Mouse (Mus musculus) macrophage (primary cell): ENCODE results near the gene Susd6. TPM values are rescaled to one million over a fixed set of nuclear protein-coding genes. Genes with fewer than 3 reads are reported as not detected.

ENCODE experiments used
- H3K27ac ChIP-seq: fragments of 350-480 bp; formaldehyde crosslinking; 2 replicates; pipeline ENCODE4 v1.9.0; 2021
- H3K36me3 ChIP-seq: fragments of 350-480 bp; formaldehyde crosslinking; 2 replicates; pipeline ENCODE4 v1.9.0; 2021; ENCODE audit errors: inconsistent target
- H3K4me3 ChIP-seq: fragments of 350-480 bp; formaldehyde crosslinking; 2 replicates; pipeline ENCODE4 v1.9.0; 2021; ENCODE audit errors: inconsistent target
- H3K79me2 ChIP-seq: fragments of 350-480 bp; formaldehyde crosslinking; 2 replicates; pipeline ENCODE4 v1.9.0; 2021; ENCODE audit errors: inconsistent target
- WGBS: methylation state at CpG from one replicate; pipeline ENCODE4 v1.1.7; 2026; ENCODE audit warnings: inconsistent platforms; ENCODE audit not compliant: missing documents; 5-methylcytosine and 5-hydroxymethylcytosine counted together
- polyA plus RNA-seq: library from polyadenylated mRNA; stranded (reverse); fragments of 250-400 nt; gene quantifications from 3 replicates; pipeline ENCODE4 v1.2.4, GENCODE M21; 2018; ENCODE audit warnings: inconsistent platforms

The Susd6 gene
- polyA plus RNA-seq, 1 experiment from 2014 or later, result 67.3 TPM

DNA sequence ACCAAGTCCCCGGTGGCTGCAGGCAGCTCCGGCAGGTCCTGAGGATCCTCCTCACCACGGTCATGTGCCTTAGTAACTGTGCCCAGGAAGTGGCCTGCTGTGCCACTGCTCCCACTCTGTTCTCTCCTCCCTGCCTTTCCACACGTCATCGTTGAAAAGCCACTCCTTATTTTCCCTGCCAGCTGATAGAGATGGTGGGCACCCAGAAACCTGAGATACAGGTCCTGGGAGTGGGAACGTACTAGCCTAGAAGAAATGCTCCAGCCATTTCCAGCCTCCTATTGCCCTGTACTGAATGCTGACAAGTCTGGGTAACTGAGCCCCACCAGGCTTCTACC lies 87.8 kb downstream of the Susd6 start:
- H3K79me2 ChIP-seq, result peaks cover 37% of the 10 kb centered on the region; the same call in 1 of the 2 replicates
- WGBS, result 89% methylated on average over 6 of the region's 6 CpGs
- no peak overlapping the region for H3K27ac ChIP-seq
- H3K36me3 ChIP-seq, result peaks cover 61% of the 10 kb centered on the region
- no peak overlapping the region for H3K4me3 ChIP-seq

DNA sequence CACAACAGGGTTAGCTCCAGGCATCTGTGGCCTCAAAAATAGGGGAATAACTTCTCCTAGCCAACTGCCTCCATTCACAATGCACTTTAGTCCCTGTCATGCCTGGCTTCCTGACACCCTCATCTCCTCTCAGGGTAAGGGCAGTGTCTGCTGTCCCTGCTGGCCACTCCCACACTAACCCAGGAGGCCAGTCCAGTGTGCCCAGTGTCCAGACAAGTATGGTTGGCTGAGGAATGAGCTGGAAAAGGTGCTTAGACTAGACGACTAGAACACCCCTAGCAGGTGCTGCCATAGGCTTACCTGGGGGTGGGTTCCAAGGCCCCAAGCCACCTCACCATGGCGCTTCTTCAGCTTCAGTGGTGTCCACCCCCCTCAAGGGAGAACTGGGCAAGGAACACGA lies 88.3 kb downstream of the Susd6 start:
- Histone ChIP-seq H3K79me2 (peaks cover 31% of the 10 kb centered on the region; the same call in 1 of the 2 replicates), H3K27ac (no peak overlapping the region), H3K4me3 (no peak overlapping the region), H3K36me3 (peaks cover 57% of the 10 kb centered on the region)
- 97% methylated on average over 3 of the region's 3 CpGs for WGBS

DNA sequence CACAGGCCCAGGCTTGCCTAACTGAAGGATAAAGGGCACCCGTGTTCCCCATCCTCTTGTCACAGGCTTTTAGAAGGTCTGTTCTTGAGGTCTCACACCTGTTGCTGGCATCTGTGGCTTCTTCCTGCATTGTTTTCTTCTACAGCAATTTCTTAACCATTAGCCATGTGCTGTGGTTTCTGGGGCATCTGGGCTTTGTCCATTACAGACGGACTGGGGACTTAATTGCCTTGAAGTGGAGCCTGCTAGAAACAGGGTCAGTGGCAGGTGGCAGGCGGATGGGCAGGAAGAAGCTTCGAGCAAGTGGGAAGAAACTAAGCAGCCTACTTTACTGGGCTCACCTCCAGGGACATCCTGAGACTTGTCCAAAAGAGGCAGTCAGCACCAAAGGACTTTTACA lies 89.0 kb downstream of the Susd6 start:
- no peak overlapping the region for H3K27ac ChIP-seq
- H3K79me2 ChIP-seq, result peaks cover 25% of the 10 kb centered on the region; the same call in 1 of the 2 replicates
- 71% methylated on average over 4 of the region's 4 CpGs for WGBS
- peaks cover 51% of the 10 kb centered on the region for H3K36me3 ChIP-seq
- no peak overlapping the region for H3K4me3 ChIP-seq

DNA sequence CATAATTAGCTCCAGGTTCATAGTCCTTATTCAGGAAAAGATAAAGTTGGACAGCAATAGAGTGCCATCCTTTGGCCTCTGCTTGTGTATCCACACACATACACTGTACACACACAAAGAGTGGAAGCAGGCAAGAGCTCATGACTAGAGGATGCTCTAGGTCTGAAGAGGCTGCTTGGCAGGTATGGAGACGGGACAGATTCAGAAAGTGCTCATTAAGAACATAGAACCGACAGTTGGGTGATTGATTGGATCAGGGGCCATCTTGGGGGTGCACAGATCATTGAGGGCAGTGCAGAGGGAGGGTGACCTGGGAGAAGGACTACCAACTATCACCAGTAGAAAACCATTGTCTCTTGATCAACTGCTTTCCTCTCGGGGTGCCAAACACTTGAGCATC lies 90.8 kb downstream of the Susd6 start:
- Histone ChIP-seq H3K4me3 (no peak overlapping the region), H3K36me3 (peaks cover 34% of the 10 kb centered on the region), H3K27ac (no peak overlapping the region), H3K79me2 (peaks cover 7% of the 10 kb centered on the region; the same call in 1 of the 2 replicates)
- 92% methylated on average over 3 of the region's 3 CpGs for WGBS

DNA sequence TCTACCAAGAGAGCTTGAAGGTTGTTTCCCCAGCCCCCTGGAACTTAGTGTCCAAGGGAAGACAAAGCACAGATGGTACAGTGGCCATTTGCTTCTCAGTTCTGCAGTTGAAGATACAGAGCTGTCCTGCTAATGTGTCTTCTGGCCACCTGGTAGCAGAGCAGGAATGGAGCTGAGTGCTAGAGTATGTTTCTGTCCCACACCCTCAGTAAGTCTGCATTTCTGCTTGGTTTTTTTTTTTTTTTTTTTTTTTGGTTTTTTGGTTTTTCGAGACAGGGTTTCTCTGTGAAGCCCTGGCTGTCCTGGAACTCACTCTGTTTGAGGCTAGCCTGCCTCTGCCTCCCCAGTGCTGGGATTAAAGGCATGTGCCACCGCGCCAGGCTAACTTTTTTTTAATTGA lies 93.0 kb downstream of the Susd6 start:
- no peak overlapping the region for H3K27ac ChIP-seq
- no peaks in the 10 kb centered on the region for H3K79me2 ChIP-seq
- H3K4me3 ChIP-seq, result no peak overlapping the region
- H3K36me3 ChIP-seq, result peaks cover 16% of the 10 kb centered on the region
- 91% methylated on average over 3 of the region's 3 CpGs for WGBS

DNA sequence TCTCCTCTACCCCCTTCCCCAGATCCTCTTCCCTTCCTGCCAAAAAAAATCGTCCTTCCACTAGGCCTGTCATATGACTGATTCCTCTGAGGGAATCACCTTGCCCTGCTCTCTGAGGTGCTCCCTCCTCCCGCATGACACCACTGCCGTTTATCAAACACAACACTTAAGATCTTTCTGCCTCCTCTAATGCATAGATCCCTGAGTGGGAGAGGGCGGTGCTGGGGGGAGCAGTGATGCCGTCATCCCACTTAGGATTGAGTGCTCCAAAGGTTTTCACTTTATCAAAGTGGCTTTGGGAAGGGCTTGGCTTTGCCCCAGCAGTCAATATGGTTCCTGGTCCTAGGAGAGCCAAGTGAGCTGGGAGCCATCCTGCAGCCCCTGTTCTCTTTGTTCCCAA lies 93.6 kb downstream of the Susd6 start:
- Histone ChIP-seq H3K4me3 (no peak overlapping the region), H3K36me3 (peaks cover 10% of the 10 kb centered on the region), H3K79me2 (no peaks in the 10 kb centered on the region), H3K27ac (no peak overlapping the region)
- 82% methylated on average over 5 of the region's 5 CpGs for WGBS

DNA sequence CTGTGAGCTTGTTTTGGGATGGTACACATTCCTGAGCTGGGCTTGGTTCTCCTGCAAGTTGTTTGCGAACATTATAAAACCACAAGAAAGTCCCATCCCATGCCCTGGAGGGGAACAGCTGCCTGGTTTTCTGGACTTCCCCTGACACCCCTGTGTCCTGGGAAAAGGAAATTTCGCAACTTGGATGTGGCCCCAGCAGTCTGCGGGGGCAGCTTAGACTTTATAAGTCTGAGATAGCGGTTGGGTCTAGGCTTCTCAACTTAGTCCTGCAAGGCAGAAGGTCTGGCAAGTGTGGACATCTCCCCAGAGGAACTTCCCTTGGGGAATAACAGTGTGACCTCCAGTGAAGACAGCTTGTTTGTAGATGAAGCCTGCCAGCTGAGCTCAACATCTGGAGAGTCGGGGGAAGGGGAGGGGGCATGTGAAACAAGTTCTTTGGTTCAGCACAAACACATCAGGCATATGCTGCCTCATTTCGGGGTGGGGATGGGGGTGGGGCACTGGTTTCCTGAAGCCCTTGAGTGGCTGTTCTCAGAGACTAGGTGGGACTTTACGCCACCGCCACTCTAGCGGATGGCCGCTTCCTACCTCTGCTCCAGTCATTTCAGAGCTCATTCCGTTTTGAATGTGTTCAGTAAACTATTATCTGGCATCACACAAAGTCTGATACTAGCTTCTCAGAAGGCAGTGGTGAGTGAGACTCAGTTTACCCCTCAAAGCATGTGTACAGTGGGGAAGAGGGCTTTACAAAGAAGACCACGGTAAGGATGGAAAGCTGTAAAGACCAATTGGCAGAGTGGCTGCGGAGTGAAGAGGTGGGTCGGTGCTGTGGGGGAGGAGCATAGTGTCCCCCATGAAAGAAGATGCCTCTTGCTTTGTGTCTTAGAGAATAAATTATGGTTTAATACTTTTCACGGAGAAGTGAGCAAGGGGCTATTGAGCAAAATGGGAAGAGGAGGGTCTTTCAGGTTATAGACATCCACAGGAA lies 95.3 kb downstream of the Susd6 start:
- 19% methylated on average over 15 of the region's 15 CpGs for WGBS
- Histone ChIP-seq H3K36me3 (no peaks in the 10 kb centered on the region), H3K4me3 (no peak overlapping the region), H3K27ac (no peak overlapping the region), H3K79me2 (no peaks in the 10 kb centered on the region)

DNA sequence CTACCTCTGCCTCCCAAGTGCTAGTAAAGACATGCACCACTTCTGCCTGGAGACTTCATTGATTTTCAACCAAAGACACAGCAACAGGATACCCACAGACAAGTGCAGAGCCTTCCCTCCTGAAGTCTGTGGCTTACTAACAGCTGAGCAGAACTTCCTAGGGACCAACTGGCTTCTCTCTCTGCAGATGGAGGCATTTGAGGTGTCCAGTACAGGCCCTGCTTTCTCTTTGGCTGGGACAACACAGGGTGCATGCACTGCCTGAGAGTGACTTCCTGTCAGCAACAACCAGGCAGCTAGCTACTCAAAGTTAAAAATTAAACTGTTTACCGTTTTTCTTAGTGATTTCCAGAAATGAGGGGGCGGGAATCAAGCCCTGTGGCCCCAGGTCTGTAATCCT lies 96.7 kb downstream of the Susd6 start:
- H3K79me2 ChIP-seq, result no peaks in the 10 kb centered on the region
- H3K27ac ChIP-seq, result no peak overlapping the region
- WGBS, result 64% methylated on average over 2 of the region's 2 CpGs
- H3K4me3 ChIP-seq, result no peak overlapping the region
- no peaks in the 10 kb centered on the region for H3K36me3 ChIP-seq

DNA sequence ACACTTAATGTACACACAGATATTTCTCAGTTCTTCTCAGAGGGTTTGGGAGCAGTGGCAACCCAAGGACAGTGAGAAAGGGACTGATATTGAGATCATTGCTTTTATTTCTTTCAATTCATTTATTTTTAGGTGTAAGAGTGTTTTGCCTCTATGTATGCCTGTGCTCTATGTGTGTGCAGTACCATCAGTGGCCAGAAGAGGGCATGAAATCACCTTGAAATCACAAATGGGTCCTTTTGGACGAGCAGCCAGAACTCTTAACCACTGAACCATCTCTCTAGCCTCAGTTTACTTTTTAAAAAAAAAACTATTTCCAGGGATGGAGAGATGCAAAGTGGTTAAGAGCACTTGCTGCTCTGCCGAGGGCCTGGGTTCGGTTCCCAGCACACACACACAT lies 99.0 kb downstream of the Susd6 start:
- WGBS, result 89% methylated on average over 3 of the region's 3 CpGs
- H3K79me2 ChIP-seq, result no peaks in the 10 kb centered on the region
- H3K4me3 ChIP-seq, result no peak overlapping the region
- no peak overlapping the region for H3K27ac ChIP-seq
- H3K36me3 ChIP-seq, result no peaks in the 10 kb centered on the region

DNA sequence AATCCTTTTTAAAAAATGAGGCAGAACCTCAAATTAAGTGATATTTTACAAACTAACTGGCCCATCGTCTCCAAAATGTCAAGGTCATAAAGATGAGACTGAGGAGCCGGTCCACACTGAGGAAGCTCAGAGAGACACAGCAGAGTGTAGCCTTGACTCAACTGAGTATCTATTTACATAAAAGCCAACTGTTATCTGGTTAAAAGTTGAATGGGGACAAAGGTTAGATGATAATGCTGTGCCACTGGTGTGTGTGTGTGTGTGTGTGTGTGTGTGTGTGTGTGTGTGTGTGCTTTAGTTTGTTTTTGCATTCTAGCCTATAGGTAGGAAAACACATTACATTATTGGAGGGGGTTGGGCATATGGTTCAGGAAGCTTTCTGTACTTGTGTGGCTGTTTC lies 100.8 kb downstream of the Susd6 start:
- H3K79me2 ChIP-seq, result no peaks in the 10 kb centered on the region
- 100% methylated on average over 2 of the region's 2 CpGs for WGBS
- no peak overlapping the region for H3K27ac ChIP-seq

DNA sequence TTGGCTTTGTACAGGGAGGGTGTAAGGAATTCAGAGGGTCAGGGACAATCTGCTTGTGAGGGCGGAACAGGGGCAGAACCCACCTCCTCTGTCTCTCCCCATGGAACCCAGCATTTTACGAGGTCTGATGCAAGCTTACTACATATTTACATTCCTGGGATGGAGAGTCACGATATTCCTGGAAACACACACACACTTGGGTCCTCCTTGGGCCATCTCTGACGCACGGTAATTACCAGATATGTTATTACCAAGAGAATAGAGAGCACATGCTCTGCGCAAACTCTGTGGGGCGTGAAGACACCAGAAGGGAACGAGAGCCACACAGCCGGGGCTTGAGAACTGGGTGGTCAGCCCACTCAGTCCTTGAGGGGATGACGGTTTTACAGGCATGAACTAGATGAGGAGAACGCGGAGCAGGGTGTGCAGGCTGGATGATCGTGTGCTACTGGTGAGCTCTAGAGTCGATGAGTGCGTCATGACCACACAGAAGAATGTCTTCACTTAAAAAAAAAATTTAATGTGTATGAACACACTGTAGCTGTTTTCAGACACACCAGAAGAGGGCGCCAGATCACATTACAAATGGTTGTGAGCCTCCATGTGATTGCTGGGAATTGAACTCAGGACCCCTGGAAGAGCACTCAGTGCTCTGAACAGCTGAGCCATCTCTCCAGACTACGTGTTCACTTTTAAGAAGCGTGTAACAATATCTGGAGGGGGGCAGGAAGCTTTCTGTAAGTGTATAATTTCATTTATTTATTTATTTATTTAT lies 103.6 kb downstream of the Susd6 start:
- H3K27ac ChIP-seq, result no peak overlapping the region
- WGBS, result 95% methylated on average over 18 of the region's 18 CpGs
- no peaks in the 10 kb centered on the region for H3K79me2 ChIP-seq
- H3K4me3 ChIP-seq, result no peak overlapping the region
- no peaks in the 10 kb centered on the region for H3K36me3 ChIP-seq

More for the DNA sequence above, 100.8 kb downstream of the Susd6 start:
- H3K36me3 ChIP-seq, result no peaks in the 10 kb centered on the region
- no peak overlapping the region for H3K4me3 ChIP-seq

DNA sequence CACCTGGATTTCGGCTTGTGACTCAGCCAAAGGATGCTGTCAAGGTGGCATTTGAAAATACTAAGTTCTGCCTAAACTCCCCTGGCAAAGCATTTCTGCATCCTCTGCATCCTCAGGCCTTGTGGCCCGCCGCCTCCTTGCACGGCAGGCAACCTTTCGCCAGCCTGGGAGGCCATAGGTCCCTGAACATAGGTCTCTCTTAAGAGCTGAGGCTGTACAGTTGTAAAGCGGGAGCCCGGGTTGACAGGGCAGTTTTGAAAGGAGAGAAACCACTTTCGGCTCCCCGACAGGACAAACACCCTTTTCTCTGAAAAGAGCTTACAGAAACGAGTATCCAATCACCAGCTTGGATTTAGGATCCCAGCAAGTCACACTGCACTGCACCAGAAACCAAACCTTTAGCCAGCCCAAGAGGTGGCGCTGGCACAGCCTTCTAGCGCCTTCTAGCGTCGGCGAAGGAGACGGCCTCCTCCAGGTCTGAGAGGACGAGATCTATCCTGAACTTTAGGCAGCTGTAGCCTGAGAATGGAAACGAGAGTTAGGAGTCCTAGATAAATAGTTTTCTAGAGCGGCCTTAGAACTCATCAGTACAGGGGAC lies 104.8 kb downstream of the Susd6 start:
- Histone ChIP-seq H3K79me2 (no peaks in the 10 kb centered on the region), H3K4me3 (no peak overlapping the region), H3K36me3 (no peaks in the 10 kb centered on the region), H3K27ac (no peak overlapping the region)
- 29% methylated on average over 19 of the region's 19 CpGs for WGBS

DNA sequence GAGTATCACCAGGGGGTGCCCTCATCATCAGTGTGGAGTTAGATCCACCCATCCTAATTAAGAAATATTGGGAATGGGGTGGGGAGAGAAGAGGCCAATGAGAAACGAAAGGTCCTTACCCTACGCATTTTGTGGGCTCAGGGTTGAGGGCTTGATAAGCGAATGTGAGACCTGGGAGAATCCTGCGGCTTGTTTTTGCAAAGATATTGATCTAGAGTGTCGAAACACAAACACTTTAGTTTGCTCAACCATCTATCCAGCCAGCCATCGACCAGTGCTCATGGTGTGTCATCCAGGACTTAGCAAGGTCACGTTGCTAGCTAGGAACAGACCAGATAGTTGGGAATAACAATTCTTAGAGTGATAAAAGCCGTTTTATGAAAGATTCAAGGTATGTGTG lies 119.3 kb downstream of the Susd6 start:
- no peaks in the 10 kb centered on the region for H3K79me2 ChIP-seq
- H3K27ac ChIP-seq, result no peak overlapping the region
- WGBS, result 93% methylated on average over 7 of the region's 8 CpGs

DNA sequence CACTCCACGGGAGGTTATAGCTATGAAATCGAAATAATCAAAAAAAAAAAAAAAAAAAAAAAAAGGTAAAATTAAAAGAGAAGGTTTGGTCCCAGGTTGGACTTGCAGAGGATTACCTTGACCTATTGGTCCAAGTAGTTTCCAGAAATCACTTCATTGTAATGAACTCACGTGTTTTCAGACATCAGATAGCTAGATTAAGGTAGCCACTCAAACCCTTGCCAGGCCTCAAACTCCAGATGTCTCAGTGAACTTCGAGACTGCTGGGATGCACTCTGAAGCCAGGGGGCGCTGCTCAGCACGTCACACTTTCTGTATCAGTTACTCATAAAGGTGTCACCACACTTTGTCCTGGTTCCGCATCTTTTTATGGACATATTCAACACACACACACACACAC lies 127.5 kb downstream of the Susd6 start:
- WGBS, result 47% methylated on average over 6 of the region's 7 CpGs
- no peak overlapping the region for H3K4me3 ChIP-seq
- H3K27ac ChIP-seq, result no peak overlapping the region
- H3K79me2 ChIP-seq, result no peaks in the 10 kb centered on the region
- no peaks in the 10 kb centered on the region for H3K36me3 ChIP-seq

More for the DNA sequence above, 119.3 kb downstream of the Susd6 start:
- Histone ChIP-seq H3K4me3 (no peak overlapping the region), H3K36me3 (no peaks in the 10 kb centered on the region)

DNA sequence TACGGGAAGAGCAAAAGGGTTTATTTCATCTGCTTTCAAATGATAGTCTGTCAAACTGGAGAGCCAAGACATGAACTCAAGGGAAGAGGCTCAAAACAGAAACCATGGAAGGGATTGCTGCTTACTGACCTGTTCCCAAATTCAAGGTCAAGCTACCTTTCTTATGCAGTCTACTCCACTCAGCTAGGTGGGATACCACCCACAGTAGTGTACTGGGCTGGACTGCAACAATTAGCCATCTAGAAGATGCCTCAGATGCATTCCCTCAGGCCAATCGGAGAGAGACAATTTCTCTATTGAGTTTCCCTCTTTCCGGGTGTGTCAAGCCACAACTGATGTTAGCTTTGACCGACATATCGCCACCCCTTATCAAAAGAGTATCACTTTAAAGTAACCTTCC lies 131.0 kb downstream of the Susd6 start:
- Histone ChIP-seq H3K79me2 (no peaks in the 10 kb centered on the region), H3K4me3 (no peak overlapping the region), H3K27ac (no peak overlapping the region), H3K36me3 (no peaks in the 10 kb centered on the region)
- WGBS, result 97% methylated on average over 5 of the region's 5 CpGs
